Mouse (Mus musculus): Measurements from ENCODE around the gene Rps6ka1.

DNA sequence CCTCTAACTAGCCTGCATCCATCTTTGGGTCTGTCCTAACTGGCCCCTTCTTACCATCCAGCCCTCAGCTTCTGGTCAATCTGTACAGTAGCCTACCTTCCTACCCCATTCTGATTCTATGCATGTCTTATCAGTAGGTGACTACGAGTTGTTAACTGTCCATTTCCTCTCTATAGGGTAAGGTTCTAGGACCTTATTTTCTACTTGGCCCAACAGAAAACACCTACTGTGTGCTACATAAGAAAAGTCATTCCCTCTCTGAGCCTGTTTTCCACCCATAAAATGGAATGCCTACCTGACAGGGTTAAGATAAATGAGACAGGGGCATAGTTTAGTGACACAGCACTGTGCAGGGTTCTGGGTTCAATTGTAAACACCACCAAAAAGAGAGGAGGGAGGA is 41.0 kb downstream of the Rps6ka1 start:
- no peak for TF ChIP-seq CTCF (conservative IDR thresholded peaks at IDR 0.05; ENCODE audit: low read length)
- TF ChIP-seq NANOG (IDR thresholded peaks at IDR 0.05; ENCODE audit: borderline replicate concordance, low read length) = no peak
- TF ChIP-seq POU5F1 (IDR thresholded peaks at IDR 0.05; ENCODE audit: borderline replicate concordance, low read length) = no peak
